Mouse (Mus musculus) megakaryocyte-erythroid progenitor cell, adult 5-6 weeks (primary cell): ENCODE results near the gene Dscam. TPM values are rescaled to one million over a fixed set of nuclear protein-coding genes. Genes with fewer than 3 reads are reported as not detected.

ENCODE experiments used
- ATAC-seq: replicated peaks from 2 replicates; pipeline ENCODE4 v1.8.0; 2016; ENCODE audit warnings: mild to moderate bottlenecking, inconsistent platforms; ENCODE audit not compliant: severe bottlenecking, poor library complexity, low FRiP score, low TSS enrichment
- total RNA-seq, 2 experiments: library from RNA; stranded (forward) in 1 of 2; stranded (reverse) in 1 of 2; fragments of 200-1000, 215-1000 nt in 1 of 2; fragments of >200 nt in 1 of 2; fragmentation: Nextera tagmentation in 1 of 2; gene quantifications; 2 replicates each; pipeline ENCODE4 v1.2.3; 2014 to 2017

The Dscam gene
- total RNA-seq, 2 experiments from 2014 or later: 0.19 TPM; not detected in 1

GRCm38 (mm10) chr16:96559796-96560195 is 610.8 kb downstream of the Dscam start:
- no peak for ATAC-seq

GRCm38 (mm10) chr16:96558341-96558740 is 612.2 kb downstream of the Dscam start:
- ATAC-seq: no peak

GRCm38 (mm10) chr16:96556621-96557020 is 613.9 kb downstream of the Dscam start:
- no peak for ATAC-seq

- no peak for ATAC-seq
Observed at GRCm38 (mm10) chr16:96555412-96555811, 615.1 kb downstream of the Dscam start.

GRCm38 (mm10) chr16:96552680-96553079 is 617.9 kb downstream of the Dscam start:
- ATAC-seq: no peak

GRCm38 (mm10) chr16:96541056-96541455 is 629.5 kb downstream of the Dscam start:
- ATAC-seq: no peak

Other genes with a start within 250 kb of the Dscam start
- not detected in 2 replicates for gene Bace2, start 186.0 kb upstream of the Dscam start, total RNA-seq (2014; fragmentation: Nextera tagmentation)
- gene Bace2, start 186.0 kb upstream of the Dscam start, total RNA-seq (2017): not detected in 2 replicates